Mouse (Mus musculus): ENCODE data around the gene Ppp1r21. TPM values are rescaled to one million over a fixed set of nuclear protein-coding genes. Genes with fewer than 3 reads are reported as not detected.

Ppp1r21 gene
- 10 to 100 TPM; 80.3 to 81.6 TPM for total RNA-seq (2021)
- long read RNA-seq, transcript Ppp1r21-201 (22 exons, 3,141 nt) = major isoform, 30 of 39 reads
- long read RNA-seq, partial matches to known transcripts = 4 of 39 reads
- long read RNA-seq, other reads (novel, unspliced or antisense) = 4 of 39 reads

- DNase-seq (ENCODE audit: low spot score in 2 of 2) = peak; percentile 96 to 99
These were observed at the start of gene Ppp1r21 for GRCm38 (mm10) chr17:88529519-88530235. Gene Ppp1r21, plus strand, starts transcription at chr17:88530118.

- DNase-seq (ENCODE audit: low spot score in 2 of 2) = no peak
These were observed 49.5 kb upstream of the Ppp1r21 start for GRCm38 (mm10) chr17:88480369-88480768.

GRCm38 (mm10) chr17:88481062-88481461, 48.9 kb upstream of the Ppp1r21 start:
- DNase-seq (ENCODE audit: low spot score in 2 of 2) = no peak

- no peak for DNase-seq (ENCODE audit: low spot score in 2 of 2)
These were observed 48.3 kb upstream of the Ppp1r21 start for GRCm38 (mm10) chr17:88481587-88481986.

GRCm38 (mm10) chr17:88484539-88484938, 45.4 kb upstream of the Ppp1r21 start:
- no peak for DNase-seq (ENCODE audit: low spot score in 2 of 2)

GRCm38 (mm10) chr17:88484951-88485350, 45.0 kb upstream of the Ppp1r21 start:
- DNase-seq (ENCODE audit: low spot score in 2 of 2) = no peak

GRCm38 (mm10) chr17:88490546-88490945, 39.4 kb upstream of the Ppp1r21 start:
- DNase-seq (ENCODE audit: low spot score in 2 of 2) = no peak

GRCm38 (mm10) chr17:88491366-88492106, 38.4 kb upstream of the Ppp1r21 start:
- no peak for DNase-seq (ENCODE audit: low spot score in 2 of 2)

GRCm38 (mm10) chr17:88492107-88492460, 37.8 kb upstream of the Ppp1r21 start:
- DNase-seq (ENCODE audit: low spot score in 2 of 2) = no peak

- DNase-seq (ENCODE audit: low spot score in 2 of 2) = no peak
These were observed 36.4 kb upstream of the Ppp1r21 start for GRCm38 (mm10) chr17:88493551-88493950.

GRCm38 (mm10) chr17:88494121-88494771, 35.7 kb upstream of the Ppp1r21 start:
- DNase-seq (ENCODE audit: low spot score in 2 of 2) = peak; percentile 35 to 51

- no peak for DNase-seq (ENCODE audit: low spot score in 2 of 2)
These were observed 35.2 kb upstream of the Ppp1r21 start for GRCm38 (mm10) chr17:88494772-88495132.

- no peak for DNase-seq (ENCODE audit: low spot score in 2 of 2)
These were observed 31.7 kb upstream of the Ppp1r21 start for GRCm38 (mm10) chr17:88498090-88498682.

- no peak for DNase-seq (ENCODE audit: low spot score in 2 of 2)
These were observed 25.9 kb upstream of the Ppp1r21 start for GRCm38 (mm10) chr17:88504056-88504455.

GRCm38 (mm10) chr17:88505275-88505723, 24.6 kb upstream of the Ppp1r21 start:
- peak in 1 of 2 experiments; percentile 29 for DNase-seq (ENCODE audit: low spot score in 2 of 2)

GRCm38 (mm10) chr17:88505941-88506340, 24.0 kb upstream of the Ppp1r21 start:
- DNase-seq (ENCODE audit: low spot score in 2 of 2) = no peak

- peak in 1 of 2 experiments; percentile 33 for DNase-seq (ENCODE audit: low spot score in 2 of 2)
These were observed 22.5 kb upstream of the Ppp1r21 start for GRCm38 (mm10) chr17:88507376-88507775.

GRCm38 (mm10) chr17:88508846-88509508, 20.9 kb upstream of the Ppp1r21 start:
- no peak for DNase-seq (ENCODE audit: low spot score in 2 of 2)

GRCm38 (mm10) chr17:88509999-88510398, 19.9 kb upstream of the Ppp1r21 start:
- DNase-seq (ENCODE audit: low spot score in 2 of 2) = no peak

GRCm38 (mm10) chr17:88511095-88511551, 18.8 kb upstream of the Ppp1r21 start:
- DNase-seq (ENCODE audit: low spot score in 2 of 2) = peak; percentile 59 to 84

GRCm38 (mm10) chr17:88516477-88516876, 13.4 kb upstream of the Ppp1r21 start:
- no peak for DNase-seq (ENCODE audit: low spot score in 2 of 2)
